Mouse (Mus musculus): ENCODE measurements around the gene Rpusd1. TPM values are rescaled to one million over a fixed set of nuclear protein-coding genes. Genes with fewer than 3 reads are reported as not detected.

The Rpusd1 gene
- polyA plus RNA-seq, 1 experiment from 2014 or later: 20.4 TPM

DNA sequence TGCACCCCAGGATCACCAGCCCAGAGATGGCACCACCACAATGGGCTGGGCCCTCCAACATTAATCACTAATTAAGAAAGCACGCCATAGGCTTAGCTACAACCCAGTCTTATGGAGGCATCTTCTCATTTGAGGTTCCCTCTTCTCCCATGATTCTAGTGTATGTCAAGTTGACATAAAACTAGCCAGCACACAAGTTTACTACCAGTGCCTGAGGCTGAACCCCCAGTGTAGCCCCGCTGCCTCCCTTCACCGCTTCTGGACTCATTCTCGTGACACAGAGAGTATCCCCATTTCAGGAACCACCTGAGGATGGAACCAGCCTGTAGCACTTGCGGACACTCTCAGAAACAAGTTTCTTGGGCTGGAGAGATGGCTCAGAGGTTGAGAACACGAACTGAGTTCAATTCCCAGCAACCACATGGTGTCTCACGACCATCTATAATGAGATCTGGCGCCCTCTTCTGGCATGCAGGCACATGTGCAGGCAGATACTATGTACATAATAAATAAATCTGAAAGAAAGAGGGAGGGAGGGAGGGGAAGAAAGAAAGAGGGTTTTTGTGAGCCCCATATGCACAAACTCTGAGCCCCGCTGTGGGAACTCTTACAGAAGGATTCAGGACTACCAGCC, 26.5 kb upstream of the Rpusd1 start:
- Histone ChIP-seq H3K36me3 (ENCODE audit: control insufficient read depth, insufficient read depth, low read length) (no peaks in the 10 kb centered on the region), H3K4me1 (replicated peaks; ENCODE audit: control insufficient read depth, insufficient read depth, low read length) (no peaks in the 10 kb centered on the region), H3K9me3 (ENCODE audit: control insufficient read depth, low read length) (no peaks in the 10 kb centered on the region), H3K4me2 (ENCODE audit: low read depth, low read length, severe bottlenecking) (no peak overlapping the region), H3K4me3 (ENCODE audit: low read depth, low read length) (no peak overlapping the region), H3K9ac (ENCODE audit: low read length) (no peak overlapping the region), H3K27me3 (ENCODE audit: control insufficient read depth, insufficient read depth, low read length) (no peaks in the 10 kb centered on the region), H3K27ac (ENCODE audit: low read depth, low read length) (no peak overlapping the region)
- 54% methylated on average over 9 of the region's 9 CpGs for WGBS
- ATAC-seq (replicated peaks; ENCODE audit: low FRiP score) (no peak), DNase-seq (ENCODE audit: low spot score) (no peak)

GRCm38 (mm10) chr17:25709994-25710393, 17.5 kb upstream of the Rpusd1 start:
- H3K4me3 ChIP-seq (ENCODE audit: low read depth, low read length): no peak overlapping the region
- H3K4me2 ChIP-seq (ENCODE audit: low read depth, low read length, severe bottlenecking): no peak overlapping the region
- no peaks in the 10 kb centered on the region for H3K27me3 ChIP-seq (ENCODE audit: control insufficient read depth, insufficient read depth, low read length)
- 90% methylated on average over 2 of the region's 2 CpGs for WGBS
- H3K36me3 ChIP-seq (ENCODE audit: control insufficient read depth, insufficient read depth, low read length): no peaks in the 10 kb centered on the region
- no peaks in the 10 kb centered on the region for H3K4me1 ChIP-seq (replicated peaks; ENCODE audit: control insufficient read depth, insufficient read depth, low read length)
- H3K9ac ChIP-seq (ENCODE audit: low read length): no peak overlapping the region
- no peaks in the 10 kb centered on the region for H3K9me3 ChIP-seq (ENCODE audit: control insufficient read depth, low read length)
- ATAC-seq (replicated peaks; ENCODE audit: low FRiP score): no peak
- no peak overlapping the region for H3K27ac ChIP-seq (ENCODE audit: low read depth, low read length)
- DNase-seq (ENCODE audit: low spot score): peak; percentile 36

DNA sequence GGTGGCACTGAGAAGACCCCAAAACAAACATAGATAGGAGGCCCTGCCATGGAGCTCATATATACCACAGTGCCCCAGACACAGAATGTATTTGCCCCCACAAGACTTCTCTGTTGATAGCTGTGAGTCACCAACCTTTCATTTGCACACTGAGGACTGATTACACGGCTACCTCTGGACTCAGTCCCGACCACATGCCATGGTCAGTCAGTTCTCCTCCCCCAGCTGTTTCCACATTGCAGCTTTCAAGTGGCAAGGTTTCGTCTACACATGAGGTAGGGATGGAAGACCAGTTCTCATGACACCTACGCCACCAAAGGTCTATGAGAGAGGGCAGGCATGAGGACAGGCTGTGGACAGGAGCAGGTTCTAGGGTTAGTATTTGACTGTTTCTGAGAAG, 16.3 kb upstream of the Rpusd1 start:
- H3K27me3 ChIP-seq (ENCODE audit: control insufficient read depth, insufficient read depth, low read length): 0 out of 2 replicates have a peak, but pooled peaks cover 4% of the 10 kb centered on the region
- WGBS: 76% methylated on average over 4 of the region's 4 CpGs
- no peaks in the 10 kb centered on the region for H3K9me3 ChIP-seq (ENCODE audit: control insufficient read depth, low read length)
- DNase-seq (ENCODE audit: low spot score) (no peak), ATAC-seq (replicated peaks; ENCODE audit: low FRiP score) (no peak)
- no peak overlapping the region for H3K9ac ChIP-seq (ENCODE audit: low read length)
- H3K4me1 ChIP-seq (replicated peaks; ENCODE audit: control insufficient read depth, insufficient read depth, low read length): no peaks in the 10 kb centered on the region
- H3K36me3 ChIP-seq (ENCODE audit: control insufficient read depth, insufficient read depth, low read length): no peaks in the 10 kb centered on the region
- H3K4me2 ChIP-seq (ENCODE audit: low read depth, low read length, severe bottlenecking): no peak overlapping the region
- no peak overlapping the region for H3K4me3 ChIP-seq (ENCODE audit: low read depth, low read length)
- H3K27ac ChIP-seq (ENCODE audit: low read depth, low read length): no peak overlapping the region

DNA sequence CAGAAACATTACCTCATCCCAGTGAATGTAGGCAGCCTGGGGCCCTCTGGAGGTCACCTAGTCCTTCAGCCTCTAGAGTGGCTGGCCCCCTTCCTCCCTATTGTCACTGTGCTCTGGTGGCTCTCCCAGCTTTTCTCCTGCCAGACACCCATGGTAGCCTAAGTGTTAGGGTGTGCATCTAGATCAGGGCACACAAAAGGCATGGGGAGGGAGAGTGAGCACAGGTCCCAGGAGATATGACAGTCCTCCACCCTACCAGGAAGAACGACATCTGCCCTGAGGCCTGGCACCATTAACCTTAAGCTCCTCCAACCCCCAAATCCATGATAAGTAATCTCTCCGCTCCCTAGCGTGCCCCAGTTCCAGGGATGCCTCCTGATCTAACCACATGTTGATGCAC, 11.8 kb upstream of the Rpusd1 start:
- Histone ChIP-seq H3K9ac (ENCODE audit: low read length) (no peak overlapping the region), H3K4me1 (replicated peaks; ENCODE audit: control insufficient read depth, insufficient read depth, low read length) (peaks cover 12% of the 10 kb centered on the region; the same call in 1 of the 2 replicates), H3K27me3 (ENCODE audit: control insufficient read depth, insufficient read depth, low read length) (peaks cover 24% of the 10 kb centered on the region), H3K4me3 (ENCODE audit: low read depth, low read length) (no peak overlapping the region), H3K9me3 (ENCODE audit: control insufficient read depth, low read length) (no peaks in the 10 kb centered on the region), H3K4me2 (ENCODE audit: low read depth, low read length, severe bottlenecking) (no peak overlapping the region), H3K36me3 (ENCODE audit: control insufficient read depth, insufficient read depth, low read length) (no peaks in the 10 kb centered on the region; the same call in 1 of the 2 replicates), H3K27ac (ENCODE audit: low read depth, low read length) (no peak overlapping the region)
- WGBS: 52% methylated on average over 3 of the region's 3 CpGs
- ATAC-seq (replicated peaks; ENCODE audit: low FRiP score) (no peak), DNase-seq (ENCODE audit: low spot score) (peak; percentile 46)

DNA sequence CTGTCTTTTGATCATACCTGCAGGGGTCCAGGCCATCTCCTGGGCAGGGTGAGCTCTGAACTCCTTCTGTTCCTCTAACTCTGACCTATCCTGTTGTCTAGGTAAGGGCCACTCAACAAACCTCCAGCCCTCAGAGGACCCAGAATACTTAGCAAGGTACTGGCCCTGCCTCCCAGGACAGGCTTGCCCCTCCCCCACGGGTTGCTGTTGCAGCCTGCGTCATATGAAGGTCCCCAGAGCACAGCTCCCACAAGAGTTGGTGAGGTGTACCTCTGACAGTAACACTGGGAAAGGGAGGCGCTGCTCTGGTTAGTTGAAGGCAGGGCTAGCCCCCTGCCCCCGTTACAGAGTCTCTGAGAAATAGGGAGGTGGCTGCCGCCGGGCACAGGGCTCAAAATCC, 11.3 kb upstream of the Rpusd1 start:
- 4% methylated on average over 6 of the region's 6 CpGs for WGBS
- no peak overlapping the region for H3K4me2 ChIP-seq (ENCODE audit: low read depth, low read length, severe bottlenecking)
- no peak overlapping the region for H3K9ac ChIP-seq (ENCODE audit: low read length)
- no peak for ATAC-seq (replicated peaks; ENCODE audit: low FRiP score)
- no peaks in the 10 kb centered on the region; the same call in 1 of the 2 replicates for H3K36me3 ChIP-seq (ENCODE audit: control insufficient read depth, insufficient read depth, low read length)
- H3K4me3 ChIP-seq (ENCODE audit: low read depth, low read length): no peak overlapping the region
- peaks cover 12% of the 10 kb centered on the region; the same call in 1 of the 2 replicates for H3K4me1 ChIP-seq (replicated peaks; ENCODE audit: control insufficient read depth, insufficient read depth, low read length)
- H3K9me3 ChIP-seq (ENCODE audit: control insufficient read depth, low read length): no peaks in the 10 kb centered on the region
- H3K27me3 ChIP-seq (ENCODE audit: control insufficient read depth, insufficient read depth, low read length): peaks cover 24% of the 10 kb centered on the region
- H3K27ac ChIP-seq (ENCODE audit: low read depth, low read length): no peak overlapping the region
- peak; percentile 56 for DNase-seq (ENCODE audit: low spot score)

- H3K4me3 ChIP-seq (ENCODE audit: low read depth, low read length): peak within 1 kb of the TSS; percentile 27
- no peaks in the 10 kb centered on the region for H3K9me3 ChIP-seq (ENCODE audit: control insufficient read depth, low read length)
- peak within 1 kb of the TSS; percentile 44 for H3K9ac ChIP-seq (ENCODE audit: low read length)
- peak within 1 kb of the TSS; percentile 53 for H3K4me2 ChIP-seq (ENCODE audit: low read depth, low read length, severe bottlenecking)
- H3K27ac ChIP-seq (ENCODE audit: low read depth, low read length): no peak within 1 kb of the TSS
- peaks cover 12% of the 10 kb centered on the region; the same call in 1 of the 2 replicates for H3K4me1 ChIP-seq (replicated peaks; ENCODE audit: control insufficient read depth, insufficient read depth, low read length)
- DNase-seq (ENCODE audit: low spot score): no peak
- peak; percentile 15; the same call in 1 of the 2 replicates for ATAC-seq (replicated peaks; ENCODE audit: low FRiP score)
- WGBS: 2% methylated on average over 45 of the region's 45 CpGs
- H3K27me3 ChIP-seq (ENCODE audit: control insufficient read depth, insufficient read depth, low read length): peaks cover 24% of the 10 kb centered on the region
- H3K36me3 ChIP-seq (ENCODE audit: control insufficient read depth, insufficient read depth, low read length): no peaks in the 10 kb centered on the region; the same call in 1 of the 2 replicates
These were observed 10.5 kb upstream of the Rpusd1 start, which contains the start of gene Gng13 for GRCm38 (mm10) chr17:25716711-25717637. Gene Gng13 (plus strand): TSS chr17:25717171.

DNA sequence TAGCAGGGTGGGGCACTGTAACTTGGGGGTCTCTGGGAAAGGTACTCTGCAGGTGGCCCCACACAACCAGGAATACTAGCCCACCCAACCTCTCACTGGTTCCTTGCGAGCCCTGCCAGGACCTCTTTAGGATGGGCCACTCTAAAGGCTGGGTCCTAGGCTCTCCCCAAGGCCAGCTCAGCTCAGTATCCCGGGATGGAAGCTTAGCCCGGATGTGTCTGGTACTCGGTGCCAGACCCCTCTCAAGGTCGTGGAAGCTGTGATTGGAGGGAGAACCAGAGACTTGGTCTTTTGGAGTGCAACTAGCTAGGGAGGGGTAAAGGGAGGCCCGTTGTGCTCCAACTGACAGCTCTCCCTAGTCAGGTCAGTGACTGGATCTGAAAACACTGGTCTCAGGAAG, 9.8 kb upstream of the Rpusd1 start:
- H3K4me1 ChIP-seq (replicated peaks; ENCODE audit: control insufficient read depth, insufficient read depth, low read length): peaks cover 12% of the 10 kb centered on the region; the same call in 1 of the 2 replicates
- WGBS: 16% methylated on average over 6 of the region's 6 CpGs
- ATAC-seq (replicated peaks; ENCODE audit: low FRiP score) (peak; percentile 44; the same call in 1 of the 2 replicates), DNase-seq (ENCODE audit: low spot score) (no peak)
- H3K27ac ChIP-seq (ENCODE audit: low read depth, low read length): no peak overlapping the region
- H3K4me2 ChIP-seq (ENCODE audit: low read depth, low read length, severe bottlenecking): peak overlapping the region; percentile 53
- peak overlapping the region; percentile 27 for H3K4me3 ChIP-seq (ENCODE audit: low read depth, low read length)
- H3K9me3 ChIP-seq (ENCODE audit: control insufficient read depth, low read length): no peaks in the 10 kb centered on the region
- peak overlapping the region; percentile 44 for H3K9ac ChIP-seq (ENCODE audit: low read length)
- no peaks in the 10 kb centered on the region; the same call in 1 of the 2 replicates for H3K36me3 ChIP-seq (ENCODE audit: control insufficient read depth, insufficient read depth, low read length)
- peaks cover 24% of the 10 kb centered on the region for H3K27me3 ChIP-seq (ENCODE audit: control insufficient read depth, insufficient read depth, low read length)

DNA sequence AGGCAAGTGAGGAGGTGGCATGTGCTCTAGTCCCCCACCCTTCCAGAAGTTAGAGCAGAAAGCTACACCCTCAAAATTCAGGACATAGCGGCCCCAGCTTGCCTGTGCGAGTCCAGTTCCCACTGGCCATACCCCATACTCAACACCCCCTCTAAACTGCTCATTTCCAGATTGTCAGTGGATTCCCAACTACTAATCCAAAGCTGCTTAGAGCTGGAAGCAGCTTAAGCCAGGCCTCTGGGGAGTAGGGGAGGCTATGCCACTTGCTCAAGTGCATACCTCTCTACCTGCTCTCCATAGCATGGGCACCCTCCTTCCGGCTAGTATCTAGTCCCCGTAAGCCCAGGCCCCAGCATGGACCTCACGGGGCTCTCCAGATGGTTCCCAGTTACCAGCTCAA, 6.0 kb upstream of the Rpusd1 start:
- ATAC-seq (replicated peaks; ENCODE audit: low FRiP score) (no peak), DNase-seq (ENCODE audit: low spot score) (no peak)
- Histone ChIP-seq H3K4me1 (replicated peaks; ENCODE audit: control insufficient read depth, insufficient read depth, low read length) (peaks cover 19% of the 10 kb centered on the region; the same call in 1 of the 2 replicates), H3K4me3 (ENCODE audit: low read depth, low read length) (no peak overlapping the region), H3K4me2 (ENCODE audit: low read depth, low read length, severe bottlenecking) (no peak overlapping the region), H3K27ac (ENCODE audit: low read depth, low read length) (no peak overlapping the region), H3K36me3 (ENCODE audit: control insufficient read depth, insufficient read depth, low read length) (no peaks in the 10 kb centered on the region; the same call in 1 of the 2 replicates), H3K9ac (ENCODE audit: low read length) (no peak overlapping the region), H3K27me3 (ENCODE audit: control insufficient read depth, insufficient read depth, low read length) (peaks cover 18% of the 10 kb centered on the region), H3K9me3 (ENCODE audit: control insufficient read depth, low read length) (no peaks in the 10 kb centered on the region)
- 92% methylated on average over 5 of the region's 5 CpGs for WGBS
